Mouse (Mus musculus): Measurements from ENCODE around the gene Ppef1.

Gene Ppef1

DNA sequence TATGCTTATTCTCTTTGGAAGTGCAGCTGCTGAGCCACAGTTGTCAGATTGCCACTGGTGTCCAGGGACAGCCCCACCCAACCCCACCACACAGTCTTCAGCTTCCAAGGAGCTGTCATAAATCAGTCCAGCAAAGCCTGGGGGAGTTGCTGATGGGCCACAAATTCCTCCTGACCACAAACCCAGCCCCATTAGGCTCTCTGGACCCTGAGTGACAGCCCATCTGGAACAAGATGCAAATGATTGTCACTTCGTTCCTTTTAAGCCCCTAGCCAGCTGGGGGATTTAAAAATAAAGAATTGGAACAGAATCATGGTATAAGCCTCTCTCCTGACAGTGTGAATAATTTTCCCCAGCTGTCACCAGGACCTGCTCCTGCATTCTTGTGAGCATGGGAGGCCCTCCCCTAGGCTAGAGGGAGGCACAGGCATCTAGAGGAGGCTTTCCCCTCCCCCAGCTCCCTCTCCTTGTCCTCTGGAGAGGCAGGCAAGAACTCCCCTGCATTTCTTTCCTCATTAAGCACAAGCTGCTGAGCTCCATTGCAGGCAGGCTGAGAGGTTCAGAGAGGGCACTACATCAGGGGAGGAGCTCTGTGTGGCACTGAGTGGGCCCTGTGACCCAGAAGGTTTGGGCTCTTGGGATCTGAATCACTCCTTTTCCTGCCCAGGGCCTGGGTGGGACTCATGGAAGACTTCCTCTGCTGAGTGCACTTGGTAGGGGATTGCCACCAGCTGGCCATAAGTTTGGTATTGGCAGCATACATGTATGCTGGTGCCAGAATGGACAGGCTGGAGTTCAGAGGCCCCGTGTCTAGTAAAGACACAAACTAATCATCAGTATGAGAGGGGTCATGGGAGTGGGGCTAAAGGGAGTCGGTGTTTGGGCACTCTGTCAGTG, 136.8 kb downstream of the Ppef1 start:
- DNase-seq (ENCODE audit: low read depth, low spot score): peak; percentile 32

- no peak for DNase-seq (ENCODE audit: low read depth, low spot score)
Measured at GRCm38 (mm10) chrX:160598055-160598454, 137.5 kb downstream of the Ppef1 start.

GRCm38 (mm10) chrX:160592933-160593332, 142.6 kb downstream of the Ppef1 start:
- DNase-seq (ENCODE audit: low read depth, low spot score): no peak

DNA sequence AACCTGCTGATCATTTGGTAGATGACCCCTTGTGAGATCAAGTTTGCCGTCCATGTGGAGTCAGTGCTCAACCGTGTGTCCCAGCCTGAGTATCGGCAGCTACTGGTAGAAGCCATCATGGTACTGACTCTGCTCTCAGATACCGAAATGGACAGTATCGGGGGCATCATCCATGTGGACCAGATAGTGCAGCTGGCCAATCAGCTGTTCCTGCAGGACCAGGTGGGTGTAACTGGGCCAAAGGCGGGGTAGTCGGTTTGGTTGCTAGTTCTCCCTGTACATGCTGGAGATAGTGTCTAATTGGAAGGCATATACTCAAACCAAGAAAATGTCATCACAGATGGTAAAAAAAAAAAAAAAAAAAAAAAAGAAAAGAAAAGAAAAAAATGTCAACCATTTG, 145.4 kb downstream of the Ppef1 start:
- DNase-seq (ENCODE audit: low read depth, low spot score): no peak

GRCm38 (mm10) chrX:160588523-160588922, 147.0 kb downstream of the Ppef1 start:
- DNase-seq (ENCODE audit: low read depth, low spot score): no peak

DNA sequence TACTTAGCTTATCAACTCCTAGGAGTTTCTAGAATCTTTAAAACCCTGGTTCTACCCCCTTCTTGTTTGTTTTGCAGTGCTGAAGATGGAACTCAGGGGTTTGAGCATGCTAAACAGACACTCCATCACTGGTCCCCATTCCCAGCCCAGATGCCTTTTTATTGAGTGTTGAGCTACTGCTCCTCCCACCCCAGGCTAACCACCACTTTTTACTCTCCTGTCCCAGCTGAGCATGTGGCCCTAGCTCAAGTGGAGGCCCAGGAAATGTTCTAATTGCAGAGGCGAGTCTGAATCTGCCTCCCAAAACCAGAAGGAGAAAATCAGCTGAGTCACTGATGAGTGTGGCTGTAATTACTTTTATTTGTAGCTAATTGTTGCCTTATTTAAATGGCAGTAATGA, 150.5 kb downstream of the Ppef1 start:
- DNase-seq (ENCODE audit: low read depth, low spot score): no peak

DNA sequence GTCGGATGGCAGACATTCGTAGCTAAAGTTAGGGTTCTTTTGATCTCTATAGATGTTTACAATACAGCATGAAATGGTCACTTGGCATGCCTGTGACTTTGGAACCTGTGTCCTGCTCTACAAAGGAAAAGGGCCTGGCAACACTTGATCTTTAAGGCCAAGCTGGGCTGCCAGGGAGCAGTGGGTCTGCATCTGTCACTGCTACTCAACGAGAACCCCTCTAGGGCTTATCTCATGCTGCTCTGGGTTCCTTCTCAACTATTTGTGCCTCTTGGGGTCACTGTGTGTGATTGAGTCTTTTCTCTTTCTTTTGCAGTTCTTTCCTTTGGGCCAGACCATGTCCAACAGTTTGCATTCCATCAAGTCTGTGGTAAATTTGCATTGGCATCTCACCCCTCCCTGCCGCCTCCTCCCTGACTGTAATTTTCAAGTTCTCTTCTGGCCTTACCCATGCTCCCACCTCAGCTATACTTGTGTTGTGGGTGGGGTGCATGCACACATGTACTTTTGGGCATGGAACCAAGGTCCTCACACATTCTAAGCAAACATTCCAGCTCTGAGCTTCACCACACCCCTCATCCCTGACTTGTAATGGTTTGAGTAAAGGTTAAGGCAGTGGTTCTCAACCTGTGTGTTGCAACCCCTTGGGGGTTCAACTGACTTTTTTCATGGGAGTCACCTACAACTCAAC, 151.3 kb downstream of the Ppef1 start:
- no peak for DNase-seq (ENCODE audit: low read depth, low spot score)

DNA sequence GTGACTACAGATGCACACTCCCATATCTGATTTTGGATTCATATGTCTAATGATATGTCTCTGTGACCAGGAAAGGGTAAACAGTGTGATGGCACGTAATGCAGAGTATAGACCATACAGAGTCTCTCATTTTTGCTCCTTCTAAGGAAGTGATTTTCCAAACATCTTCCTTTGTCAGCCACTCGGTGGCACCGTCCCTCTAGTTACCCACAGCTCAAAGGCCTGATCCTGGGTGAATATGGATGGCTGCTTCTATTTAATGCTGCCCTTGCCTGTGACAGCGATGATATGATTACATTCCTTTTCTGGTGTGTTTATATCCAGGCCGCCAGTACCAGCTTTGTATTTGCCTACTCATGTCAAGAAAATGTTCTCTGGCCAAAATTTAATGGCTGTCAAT, 152.0 kb downstream of the Ppef1 start:
- no peak for DNase-seq (ENCODE audit: low read depth, low spot score)

All from retina, postnatal 7 days (tissue).